Mouse (Mus musculus) thymus, adult 2 months (tissue): ENCODE measurements at regions not wholly inside any gene's neighbourhood (a gene's known extent, or its start where the extent isn't known, plus 50 kb on each side); places are given as distances from the start of the nearest gene placed in this dataset.

ENCODE experiments used
- DNase-seq: peaks from one replicate; pipeline ENCODE4 v3.0.0; 2021
- H3K27ac ChIP-seq: fragments of 200-500 bp; 2 replicates; pipeline ENCODE4 v1.5.1; 2012; ENCODE audit warnings: low read length, control low read depth; ENCODE audit not compliant: control insufficient read depth, insufficient read depth
- H3K27me3 ChIP-seq: fragments of 200-500 bp; 2 replicates; pipeline ENCODE4 v1.6.1; 2012; ENCODE audit warnings: mild to moderate bottlenecking, low read length, moderate library complexity, mixed read lengths; ENCODE audit not compliant: control insufficient read depth, insufficient read depth
- H3K36me3 ChIP-seq: fragments of 200-500 bp; 2 replicates; pipeline ENCODE4 v1.6.1; 2012; ENCODE audit warnings: mild to moderate bottlenecking, low read length, moderate library complexity; ENCODE audit not compliant: control insufficient read depth, insufficient read depth
- H3K4me1 ChIP-seq: fragments of 200-500 bp; replicated peaks from 2 replicates; pipeline ENCODE4 v1.6.1; 2012; ENCODE audit warnings: low read length; ENCODE audit not compliant: control insufficient read depth, insufficient read depth
- H3K4me3 ChIP-seq: fragments of 200-500 bp; 2 replicates; pipeline ENCODE4 v1.5.1; 2012; ENCODE audit warnings: mild to moderate bottlenecking, low read length, control low read depth, moderate library complexity; ENCODE audit not compliant: control insufficient read depth, insufficient read depth
- CTCF ChIP-seq: fragments of 200-500 bp; IDR thresholded peaks from 2 replicates; pipeline ENCODE4 v1.5.1; 2012; ENCODE audit warnings: mild to moderate bottlenecking, control low read depth, low read length, moderate library complexity, borderline replicate concordance; ENCODE audit not compliant: control insufficient read depth, poor library complexity, insufficient read depth; ENCODE audit errors: extremely low read depth
- POLR2A ChIP-seq: fragments of 200-500 bp; IDR thresholded peaks from 2 replicates; pipeline ENCODE4 v1.6.1; 2012; ENCODE audit warnings: mild to moderate bottlenecking, low read length, control low read depth, moderate library complexity; ENCODE audit not compliant: control insufficient read depth, poor library complexity, insufficient read depth; ENCODE audit errors: extremely low read depth
- WGBS: fragments of 180-500 bp; shearing (Covaris S2); methylation state at CpG from one replicate; pipeline ENCODE4 v1.1.7; 2018; 5-methylcytosine and 5-hydroxymethylcytosine counted together

DNA sequence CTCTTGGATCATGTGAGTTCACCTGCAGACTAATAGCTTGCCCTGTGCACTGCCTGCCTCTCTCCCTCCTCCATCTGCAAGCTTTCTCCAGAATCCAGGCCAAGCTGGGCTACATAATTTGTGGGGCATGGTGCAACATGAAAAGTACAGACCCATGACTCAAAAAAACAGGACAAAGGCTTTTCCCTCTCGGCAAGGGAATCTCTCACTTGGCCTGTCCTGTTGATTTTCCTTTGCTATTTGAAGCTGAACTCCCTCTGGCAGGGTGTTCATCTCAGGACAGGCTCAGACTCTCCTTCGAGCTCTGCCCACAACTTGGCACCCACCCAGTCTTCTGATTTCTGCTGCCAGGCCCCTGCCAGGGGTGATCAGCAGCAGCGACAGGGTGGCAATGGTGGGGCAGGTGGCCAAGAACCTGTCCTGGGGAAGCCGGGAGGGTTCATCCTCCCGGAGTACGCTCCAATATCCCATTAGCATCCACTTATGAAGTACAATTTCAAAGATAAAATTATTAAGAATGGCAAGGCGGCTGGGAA is 227.5 kb downstream of the H2al1j start:
- TF ChIP-seq POLR2A (no peak), CTCF (no peak)
- H3K36me3 ChIP-seq, result no peaks in the 10 kb centered on the region
- no peak overlapping the region for H3K4me3 ChIP-seq
- no peaks in the 10 kb centered on the region for H3K27me3 ChIP-seq
- H3K27ac ChIP-seq, result no peak overlapping the region
- no peaks in the 10 kb centered on the region for H3K4me1 ChIP-seq
- no peak for DNase-seq
- 75% methylated on average over 7 of the region's 7 CpGs for WGBS

DNA sequence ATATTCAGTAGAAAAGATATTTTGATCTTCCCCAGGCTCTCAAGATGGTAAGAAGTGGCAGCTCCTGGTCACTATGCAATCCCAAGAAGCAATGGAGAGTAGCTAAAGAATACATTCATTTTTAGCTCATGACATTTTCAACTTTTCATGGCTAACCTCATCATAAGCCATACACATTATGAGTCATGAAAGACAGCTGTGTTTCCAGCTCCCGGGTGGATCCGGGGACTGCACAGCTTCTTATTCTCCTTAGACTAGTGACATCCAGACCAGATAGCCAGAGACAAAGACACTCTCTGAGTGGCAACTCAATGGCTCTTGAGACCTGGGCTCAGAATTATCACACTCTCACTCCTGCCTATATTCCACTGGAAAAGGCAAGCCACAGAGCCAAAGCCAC is 230.6 kb downstream of the H2al1j start:
- TF ChIP-seq CTCF (no peak), POLR2A (no peak)
- WGBS, result 100% methylated on average over 2 of the region's 2 CpGs

DNA sequence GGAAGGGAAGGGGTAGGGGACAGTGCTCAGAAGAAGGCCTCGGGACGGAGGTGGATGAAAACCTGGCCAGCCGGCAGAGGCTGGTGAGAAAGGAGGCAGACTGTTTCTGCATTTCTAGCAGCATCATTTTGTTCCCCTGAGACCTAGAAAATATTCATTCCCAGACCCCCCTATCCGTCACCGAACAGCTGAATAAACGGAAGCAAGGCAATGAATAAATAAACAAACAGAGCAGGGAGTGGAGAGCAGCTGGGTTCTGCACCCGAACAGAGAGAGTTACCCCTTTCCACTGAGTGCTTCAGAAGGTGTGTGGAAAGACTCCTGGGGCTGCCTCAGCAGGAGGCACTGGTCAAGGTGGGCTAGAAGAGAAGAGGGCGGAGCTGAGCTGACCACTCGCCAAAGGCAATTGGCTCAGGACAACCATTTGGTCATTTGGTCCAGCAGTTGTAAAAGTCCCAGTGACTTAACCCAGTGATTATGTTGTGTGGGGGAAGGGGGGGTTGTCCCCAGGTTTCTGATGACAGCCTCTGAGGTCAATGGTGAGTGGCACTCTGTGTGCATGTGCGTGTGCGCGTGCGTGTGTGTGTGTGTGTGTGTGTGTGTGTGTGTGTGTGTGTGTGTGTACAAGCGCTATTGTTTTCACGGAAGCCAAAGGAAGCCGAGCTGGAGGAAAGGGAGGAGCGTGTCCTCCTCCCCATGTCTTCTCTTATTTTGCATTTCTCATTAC is 233.1 kb downstream of the H2al1j start:
- DNase-seq, result no peak
- Histone ChIP-seq H3K27me3 (no peaks in the 10 kb centered on the region), H3K4me1 (no peaks in the 10 kb centered on the region), H3K4me3 (no peak overlapping the region), H3K36me3 (no peaks in the 10 kb centered on the region), H3K27ac (no peak overlapping the region)
- WGBS, result 82% methylated on average over 16 of the region's 17 CpGs
- TF ChIP-seq POLR2A, result no peak
- TF ChIP-seq CTCF, result no peak

More for the DNA sequence above, 230.6 kb downstream of the H2al1j start:
- Histone ChIP-seq H3K4me1 (no peaks in the 10 kb centered on the region), H3K27ac (no peak overlapping the region), H3K4me3 (no peak overlapping the region), H3K27me3 (no peaks in the 10 kb centered on the region), H3K36me3 (no peaks in the 10 kb centered on the region)
- no peak for DNase-seq

DNA sequence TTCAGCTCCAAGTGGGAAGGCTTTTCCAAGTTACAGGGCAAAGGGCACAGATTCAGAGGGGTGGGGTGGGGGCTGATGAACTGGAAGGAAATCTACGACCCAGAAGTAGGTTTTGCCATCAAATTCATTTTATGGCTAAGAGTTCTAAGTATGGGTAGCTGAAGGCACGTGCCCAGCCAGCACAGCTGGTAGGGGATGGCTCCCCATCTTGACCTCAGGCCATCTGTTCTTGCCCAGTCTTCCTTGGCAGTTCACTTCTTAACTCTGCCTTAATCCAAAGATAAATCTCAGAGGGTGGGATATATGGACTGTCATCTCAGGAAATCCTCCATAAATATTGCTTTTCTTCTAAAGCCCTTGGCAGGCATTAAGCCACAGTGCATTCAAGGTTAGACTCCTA is 238.3 kb downstream of the H2al1j start:
- TF ChIP-seq CTCF (no peak), POLR2A (no peak)
- Histone ChIP-seq H3K36me3 (no peaks in the 10 kb centered on the region), H3K4me3 (no peak overlapping the region), H3K4me1 (no peaks in the 10 kb centered on the region), H3K27ac (no peak overlapping the region), H3K27me3 (no peaks in the 10 kb centered on the region)
- 94% methylated on average over 2 of the region's 2 CpGs for WGBS
- no peak for DNase-seq

DNA sequence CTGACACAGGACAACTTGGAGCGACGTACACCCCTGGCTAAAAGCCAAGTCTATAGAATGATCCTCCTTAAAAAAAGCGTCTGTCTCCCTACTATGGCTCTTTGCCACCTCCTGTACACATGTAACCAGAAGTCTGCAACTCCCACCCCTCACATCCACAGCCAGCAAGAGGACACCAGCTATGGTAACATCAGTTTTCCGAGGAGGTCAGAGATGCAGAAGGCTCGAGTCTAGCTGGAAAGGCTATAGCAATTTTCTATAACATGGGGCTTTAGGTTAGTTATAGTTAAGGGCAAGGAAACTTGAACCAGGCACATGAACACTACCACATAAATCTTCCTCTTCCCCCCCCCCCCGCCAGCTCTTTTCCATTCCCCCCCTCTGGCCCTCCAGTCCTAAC is 240.2 kb downstream of the H2al1j start:
- Histone ChIP-seq H3K27ac (no peak overlapping the region), H3K4me3 (no peak overlapping the region), H3K27me3 (no peaks in the 10 kb centered on the region), H3K4me1 (no peaks in the 10 kb centered on the region), H3K36me3 (no peaks in the 10 kb centered on the region)
- no peak for DNase-seq
- 91% methylated on average over 6 of the region's 6 CpGs for WGBS
- TF ChIP-seq POLR2A (no peak), CTCF (no peak)

DNA sequence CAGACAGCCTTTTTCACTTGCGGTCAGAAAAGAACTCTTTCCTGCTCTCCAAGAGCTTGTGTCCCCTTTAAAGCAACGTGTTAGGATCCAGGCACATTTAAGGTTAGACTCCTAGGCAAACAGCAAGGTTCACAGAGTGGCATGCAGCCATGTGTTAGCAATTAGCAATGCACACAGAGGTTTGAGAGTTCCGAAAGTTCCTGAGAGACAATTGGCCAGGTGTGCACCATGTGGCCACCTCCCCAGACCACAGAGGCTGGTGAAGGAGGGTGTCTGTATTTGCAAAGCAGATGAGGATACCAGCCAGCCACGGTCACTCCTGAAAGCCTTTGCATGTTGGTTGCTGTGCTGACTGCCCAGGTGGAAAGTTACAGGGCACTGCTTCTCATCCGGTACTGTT is 240.6 kb downstream of the H2al1j start:
- Histone ChIP-seq H3K27ac (no peak overlapping the region), H3K4me3 (no peak overlapping the region), H3K4me1 (no peaks in the 10 kb centered on the region), H3K27me3 (no peaks in the 10 kb centered on the region), H3K36me3 (no peaks in the 10 kb centered on the region)
- 86% methylated on average over 5 of the region's 5 CpGs for WGBS
- TF ChIP-seq POLR2A, result no peak
- TF ChIP-seq CTCF, result no peak
- no peak for DNase-seq
